Mouse (Mus musculus): Measurements from ENCODE around the gene Zscan20.
"Not testable (repeated sequence)": the region's sequence is repeated elsewhere in the genome, so short reads cannot be mapped to it uniquely, and the experiment has no call there.

The Zscan20 gene

GRCm38 (mm10) chr4:128613326-128613725 is 3.4 kb upstream of the Zscan20 start:
- peak; percentile 51 to 70 for DNase-seq (ENCODE audit: low spot score in 2 of 2)

- not testable (repeated sequence) for DNase-seq (ENCODE audit: low spot score in 2 of 2)
Measured at GRCm38 (mm10) chr4:128611726-128612125, 1.8 kb upstream of the Zscan20 start.

GRCm38 (mm10) chr4:128610706-128611105 is 808 bp upstream of the Zscan20 start:
- DNase-seq (ENCODE audit: low spot score in 2 of 2), result no peak

- DNase-seq (ENCODE audit: low spot score in 2 of 2), result peak in 1 of 2 experiments; percentile 37
Measured at GRCm38 (mm10) chr4:128609276-128609924, 498 bp downstream of the Zscan20 start.

GRCm38 (mm10) chr4:128607661-128608060 is 2.2 kb downstream of the Zscan20 start:
- DNase-seq (ENCODE audit: low spot score in 2 of 2), result peak in 1 of 2 experiments; percentile 39

GRCm38 (mm10) chr4:128606586-128606985 is 3.3 kb downstream of the Zscan20 start:
- peak; percentile 35 to 57 for DNase-seq (ENCODE audit: low spot score in 2 of 2)

- DNase-seq (ENCODE audit: low spot score in 2 of 2), result no peak
Measured at GRCm38 (mm10) chr4:128597801-128598560, 11.9 kb downstream of the Zscan20 start.

GRCm38 (mm10) chr4:128594062-128594461 is 15.8 kb downstream of the Zscan20 start:
- no peak for DNase-seq (ENCODE audit: low spot score in 2 of 2)

- DNase-seq (ENCODE audit: low spot score in 2 of 2), result no peak
Measured at GRCm38 (mm10) chr4:128593286-128593685, 16.6 kb downstream of the Zscan20 start.

GRCm38 (mm10) chr4:128579182-128579581 is 30.7 kb downstream of the Zscan20 start:
- no peak for DNase-seq (ENCODE audit: low spot score in 2 of 2)

- no peak for DNase-seq (ENCODE audit: low spot score in 2 of 2)
Measured at GRCm38 (mm10) chr4:128575811-128576210, 34.1 kb downstream of the Zscan20 start.

GRCm38 (mm10) chr4:128560327-128560726 is 49.6 kb downstream of the Zscan20 start:
- DNase-seq (ENCODE audit: low spot score in 2 of 2), result no peak

GRCm38 (mm10) chr4:128554198-128554597 is 55.7 kb downstream of the Zscan20 start:
- DNase-seq (ENCODE audit: low spot score in 2 of 2), result no peak

- no peak for DNase-seq (ENCODE audit: low spot score in 2 of 2)
Measured at GRCm38 (mm10) chr4:128550756-128551155, 59.1 kb downstream of the Zscan20 start.

GRCm38 (mm10) chr4:128543956-128544486 is 65.9 kb downstream of the Zscan20 start:
- not testable (repeated sequence) for DNase-seq (ENCODE audit: low spot score in 2 of 2)

- no peak for DNase-seq (ENCODE audit: low spot score in 2 of 2)
Measured at GRCm38 (mm10) chr4:128543378-128543777, 66.5 kb downstream of the Zscan20 start.
